Mouse (Mus musculus) gastrocnemius, adult 8-10 months (tissue): ENCODE results near the gene Vmn1r83. TPM values are rescaled to one million over a fixed set of nuclear protein-coding genes. Genes with fewer than 3 reads are reported as not detected.

Source experiments
- DNase-seq, 2 experiments: peaks; one replicate each; pipeline ENCODE4 v3.0.0; 2022; ENCODE audit warnings: low spot score in 2 of 2
- microRNA-seq: library from miRNA; unstranded; fragments of <30 nt; microRNA quantifications from one replicate; pipeline ENCODE4 v1.2.0, GENCODE M21; 2022
- total RNA-seq, 4 experiments: library from RNA; stranded (reverse); gene quantifications; 2 replicates each; pipeline ENCODE4 v1.2.4; 2022

The Vmn1r83 gene
- not detected for total RNA-seq

GRCm38 (mm10) chr7:12329381-12329780 lies at the start of gene Vmn1r83:
TSS of gene Vmn1r83 (minus strand) at chr7:12329481.
- no peak for DNase-seq

DNA sequence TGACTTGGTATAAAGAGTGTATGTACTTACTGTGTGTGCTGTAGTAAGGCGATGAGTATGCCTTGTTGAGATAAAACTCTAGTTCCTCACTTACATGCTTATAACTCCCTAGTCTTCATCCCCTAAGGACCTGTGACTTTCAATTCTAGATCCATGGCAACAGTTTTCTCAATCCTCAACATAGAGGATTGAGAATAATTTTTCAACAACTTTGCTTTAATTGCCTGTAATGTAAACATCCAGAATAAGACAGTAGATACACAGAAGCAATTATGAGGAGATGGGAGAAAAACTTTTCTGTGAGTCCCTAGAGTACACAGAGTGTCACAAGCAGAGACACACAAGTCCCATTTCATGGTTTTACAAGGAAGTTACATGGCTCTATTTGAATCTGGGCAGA lies 39.9 kb upstream of the Vmn1r83 start, which contains the start of gene Vmn1r84:
Gene Vmn1r84 (minus strand): TSS at position 101 of the 400 bp plus-strand sequence.
- DNase-seq: no peak

GRCm38 (mm10) chr7:12300130-12300529 lies 29.2 kb downstream of the Vmn1r83 start, which contains the start of gene Vmn1r82:
TSS of gene Vmn1r82 (plus strand) at chr7:12300430.
- no peak for DNase-seq

Small RNAs within 50 kb of the gene (microRNA-seq; reads per million reads assigned to microRNA genes)
- not detected for gene Gm23521

Other genes with a start within 250 kb of the Vmn1r83 start
- not detected for gene Vmn1r78, start 179.2 kb downstream of the Vmn1r83 start, total RNA-seq
- gene Vmn1r79, start 158.2 kb downstream of the Vmn1r83 start, total RNA-seq: under 1 TPM in 1 of 4 experiments, not detected in 3; 0.04 TPM
- gene Vmn1r80, start 140.2 kb downstream of the Vmn1r83 start, total RNA-seq: not detected
- not detected for gene Vmn1r81, start 61.2 kb downstream of the Vmn1r83 start, total RNA-seq
- gene Vmn1r82, start 29.1 kb downstream of the Vmn1r83 start, total RNA-seq: not detected
- gene Vmn1r84, start 39.8 kb upstream of the Vmn1r83 start, total RNA-seq: not detected
- gene Zfp551, start 93.3 kb upstream of the Vmn1r83 start, total RNA-seq: 1 to 10 TPM; 1.3 to 2.8 (median 2.2) TPM
- gene Zfp606, start 148.8 kb upstream of the Vmn1r83 start, total RNA-seq: 1 to 10 TPM; 5.1 to 6.8 (median 5.4) TPM
- gene 2900092C05Rik, start 183.0 kb upstream of the Vmn1r83 start, total RNA-seq: not detected